Mouse (Mus musculus) monocyte, adult 5-6 weeks (primary cell): ENCODE results near the gene Il12b. TPM values are rescaled to one million over a fixed set of nuclear protein-coding genes. Genes with fewer than 3 reads are reported as not detected.
"Not testable (repeated sequence)": the region's sequence is repeated elsewhere in the genome, so short reads cannot be mapped to it uniquely, and the experiment has no call there.

ENCODE experiments used
- ATAC-seq: fragments of 153-309, 156-312 bp; replicated peaks from 2 replicates; pipeline ENCODE4 v1.8.0; 2017; ENCODE audit warnings: mild to moderate bottlenecking; ENCODE audit not compliant: low TSS enrichment, insufficient number of reproducible peaks, severe bottlenecking, poor library complexity, low FRiP score
- total RNA-seq: library from RNA; stranded (forward); fragments of 200-1000, 200-491, 200-594 nt; gene quantifications from 3 replicates; pipeline ENCODE4 v1.2.3, GENCODE M21; 2017

Gene Il12b
- total RNA-seq, 1 experiment from 2014 or later = not detected

DNA sequence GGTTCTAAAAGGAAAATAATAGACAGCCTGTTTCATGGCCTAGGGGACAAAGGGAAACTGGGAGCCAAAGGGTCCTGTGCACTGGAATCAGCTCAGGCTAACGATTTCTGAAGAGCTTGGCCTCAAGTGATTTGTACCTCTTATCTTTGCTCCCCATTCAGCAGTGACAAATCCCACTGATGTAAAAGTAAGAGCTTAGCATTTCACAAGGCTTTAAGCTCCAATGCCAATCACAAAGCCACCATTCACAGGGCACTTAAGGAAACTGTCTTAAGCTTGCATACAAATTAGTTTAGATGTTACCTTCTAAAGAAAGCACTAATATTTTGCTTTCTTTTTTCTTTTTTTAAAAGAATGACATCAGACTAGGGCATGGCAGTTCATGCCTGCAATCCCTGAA, 6.1 kb downstream of the Il12b start:
- no peak for ATAC-seq

DNA sequence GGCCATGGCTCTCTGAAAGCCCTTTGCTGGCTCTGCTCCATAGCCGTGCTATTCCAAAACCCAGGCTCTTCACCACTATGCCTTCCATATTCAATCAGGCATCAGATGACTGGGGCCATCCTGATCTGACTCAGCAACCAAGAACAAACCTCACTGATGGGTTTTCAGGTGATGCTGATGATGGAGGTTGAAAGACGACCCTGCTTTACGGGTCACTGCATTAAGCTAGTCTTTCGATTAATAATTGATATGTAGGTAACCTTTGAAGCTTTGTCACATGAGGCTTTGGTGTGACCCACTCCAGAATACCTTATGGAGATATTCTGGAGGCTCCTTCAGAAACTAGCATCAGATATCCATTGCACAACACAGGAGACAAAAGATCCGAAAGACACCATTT, 6.6 kb downstream of the Il12b start:
- no peak for ATAC-seq

DNA sequence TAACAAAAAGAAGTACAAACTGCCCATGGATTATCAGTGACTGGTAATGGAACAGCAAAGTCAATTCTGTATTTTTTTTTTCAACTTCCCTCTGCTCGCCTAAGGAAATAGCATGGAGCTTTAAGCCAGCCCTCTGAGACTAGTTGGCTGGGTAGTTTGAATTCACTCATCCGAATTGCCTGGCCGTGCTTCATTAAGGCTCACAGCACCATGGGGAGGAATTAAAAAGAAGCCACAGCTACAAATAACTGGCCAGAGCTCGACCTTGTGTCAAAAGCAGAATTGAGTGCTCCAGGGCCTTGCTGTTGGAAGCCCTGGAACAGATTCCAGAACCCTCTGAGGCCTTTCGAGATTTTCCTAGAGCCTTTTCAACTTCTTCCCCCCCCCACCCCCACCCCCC, 8.8 kb downstream of the Il12b start:
- no peak for ATAC-seq

DNA sequence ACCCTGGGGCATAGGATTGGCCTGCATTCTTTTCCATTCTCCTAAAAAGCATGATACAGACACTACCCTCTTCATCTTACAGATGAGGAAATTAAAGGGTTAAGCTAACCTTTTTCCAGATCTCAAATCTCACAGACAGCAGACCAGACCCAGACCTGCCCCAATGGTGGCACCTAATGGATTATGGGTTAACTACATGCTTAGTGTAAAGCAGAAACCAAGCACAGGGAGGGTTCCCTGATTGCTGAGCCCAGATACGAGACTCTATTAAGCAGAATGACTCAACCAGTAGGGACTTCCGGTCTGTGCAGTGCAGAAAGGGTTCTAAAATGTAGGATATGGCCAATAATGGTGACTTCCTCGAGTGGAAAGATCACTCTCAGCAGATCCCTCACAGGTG, 10.6 kb downstream of the Il12b start:
- ATAC-seq = no peak

DNA sequence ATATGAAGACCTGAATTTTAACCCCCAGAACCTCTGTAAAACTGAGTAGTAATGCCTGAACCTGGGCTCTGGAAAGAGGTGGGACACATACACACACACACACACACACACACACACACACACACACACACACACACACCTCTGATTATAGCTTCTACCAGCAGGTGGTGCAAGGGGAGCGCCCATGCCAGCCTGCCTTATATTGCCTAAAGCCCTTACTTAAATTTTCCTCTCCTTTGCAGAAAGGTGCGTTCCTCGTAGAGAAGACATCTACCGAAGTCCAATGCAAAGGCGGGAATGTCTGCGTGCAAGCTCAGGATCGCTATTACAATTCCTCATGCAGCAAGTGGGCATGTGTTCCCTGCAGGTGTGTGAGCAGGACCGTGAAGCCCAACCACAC, 12.4 kb downstream of the Il12b start:
- ATAC-seq = no peak

DNA sequence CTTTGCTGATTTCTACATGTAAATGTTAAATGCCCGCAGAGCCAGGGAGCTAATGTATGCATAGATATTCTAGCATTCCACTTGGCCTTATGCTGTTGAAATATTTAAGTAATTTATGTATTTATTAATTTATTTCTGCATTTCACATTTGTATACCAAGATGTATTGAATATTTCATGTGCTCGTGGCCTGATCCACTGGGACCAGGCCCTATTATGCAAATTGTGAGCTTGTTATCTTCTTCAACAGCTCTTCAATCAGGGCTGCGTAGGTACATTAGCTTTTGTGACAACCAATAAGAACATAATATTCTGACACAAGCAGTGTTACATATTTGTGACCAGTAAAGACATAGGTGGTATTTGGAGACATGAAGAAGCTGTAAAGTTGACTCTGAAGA, 13.5 kb downstream of the Il12b start:
- ATAC-seq = no peak

DNA sequence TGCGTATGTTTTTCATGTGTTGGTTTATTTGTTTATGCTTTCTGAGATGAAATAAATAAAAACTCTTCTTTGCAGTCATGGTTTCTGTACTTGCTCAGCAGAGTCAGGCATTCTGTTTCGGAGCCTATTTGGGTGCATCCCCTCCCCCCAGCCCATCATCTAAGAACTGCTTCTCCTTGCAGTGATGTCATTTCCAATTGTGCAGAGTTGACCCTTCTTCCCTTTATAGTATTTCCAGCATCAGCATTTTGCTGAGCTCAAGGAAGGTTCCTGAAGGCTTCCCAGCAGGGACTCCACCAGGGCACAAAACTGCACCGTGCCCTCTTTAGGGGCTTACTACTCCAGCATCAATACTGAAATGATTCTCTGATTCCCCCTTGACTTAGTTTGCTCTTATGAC, 14.7 kb downstream of the Il12b start:
- ATAC-seq = no peak

DNA sequence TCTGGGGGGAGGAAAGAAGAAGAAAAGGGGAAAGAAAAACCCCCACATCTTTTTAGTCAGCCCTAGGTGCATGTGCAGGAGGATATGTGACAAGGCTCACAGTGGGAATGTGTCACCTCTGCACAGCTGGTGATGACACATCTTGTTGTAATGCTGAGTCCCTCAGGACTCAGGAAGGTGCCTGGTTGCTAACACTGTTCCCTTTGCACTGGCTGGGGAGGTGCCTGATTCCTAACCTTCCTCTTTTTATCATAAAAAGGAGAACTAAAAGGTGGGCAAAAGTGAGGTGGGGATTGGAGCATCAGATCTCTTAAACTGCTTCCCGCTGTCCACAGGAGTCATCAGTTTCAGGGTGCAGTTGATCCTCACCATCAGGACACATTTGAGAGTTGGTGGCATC, 17.5 kb downstream of the Il12b start:
- ATAC-seq = no peak

DNA sequence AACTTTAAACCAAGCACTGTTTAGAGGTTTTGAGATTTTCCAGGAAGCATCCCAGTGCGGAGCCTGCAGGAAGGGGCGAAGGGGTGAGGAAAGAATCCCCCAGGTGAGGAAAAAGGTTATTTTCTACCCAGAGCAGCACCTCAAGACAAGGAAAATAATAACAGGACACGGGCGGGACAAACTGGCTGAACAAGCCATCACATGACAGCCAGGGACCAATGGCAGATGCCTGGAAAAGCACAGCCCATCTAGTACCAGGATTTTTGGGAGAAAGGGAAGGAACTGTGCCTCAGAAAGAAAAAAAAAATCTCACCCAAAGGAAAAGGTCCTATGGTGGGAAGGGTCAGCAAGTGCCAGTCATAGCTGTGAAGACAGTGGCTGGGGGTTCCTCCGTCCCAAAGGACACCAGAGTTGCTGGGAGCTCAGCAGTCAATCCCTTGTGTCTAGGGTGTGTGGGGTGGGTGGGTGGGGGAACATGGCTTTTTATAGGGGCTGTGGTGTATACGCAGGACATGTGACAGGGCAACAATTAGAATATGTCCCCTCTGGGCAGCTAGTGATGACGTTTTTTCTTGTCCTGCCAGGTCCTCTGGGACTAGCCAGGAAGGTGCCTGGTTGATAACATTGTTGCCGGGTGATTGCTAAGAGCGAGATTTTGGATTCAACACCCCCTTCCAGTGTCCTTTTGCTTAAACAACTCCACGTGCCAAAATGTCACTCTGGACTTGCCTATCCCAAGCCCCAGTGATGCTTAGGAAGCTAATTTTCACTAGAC, 22.7 kb downstream of the Il12b start:
- ATAC-seq = no peak

DNA sequence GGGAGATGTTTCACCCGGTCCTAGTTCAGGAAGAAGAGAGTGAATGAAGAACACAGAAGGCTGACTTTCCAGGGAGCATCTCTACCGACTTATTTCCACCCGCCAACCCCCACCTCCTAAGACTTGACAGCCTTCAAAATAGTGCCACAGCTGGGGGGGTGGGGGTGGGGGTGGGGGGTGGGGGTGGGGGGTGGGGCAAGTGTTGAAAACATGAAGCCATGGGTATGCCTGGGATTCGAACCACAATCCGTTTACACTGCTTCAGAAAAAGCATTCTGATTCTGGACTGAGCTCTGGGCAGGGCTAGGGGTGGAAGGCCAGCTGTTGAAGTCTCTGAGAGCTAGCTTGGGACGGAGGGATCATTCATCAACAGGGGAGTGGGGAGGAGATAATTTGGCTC, 23.4 kb downstream of the Il12b start:
- no peak for ATAC-seq

DNA sequence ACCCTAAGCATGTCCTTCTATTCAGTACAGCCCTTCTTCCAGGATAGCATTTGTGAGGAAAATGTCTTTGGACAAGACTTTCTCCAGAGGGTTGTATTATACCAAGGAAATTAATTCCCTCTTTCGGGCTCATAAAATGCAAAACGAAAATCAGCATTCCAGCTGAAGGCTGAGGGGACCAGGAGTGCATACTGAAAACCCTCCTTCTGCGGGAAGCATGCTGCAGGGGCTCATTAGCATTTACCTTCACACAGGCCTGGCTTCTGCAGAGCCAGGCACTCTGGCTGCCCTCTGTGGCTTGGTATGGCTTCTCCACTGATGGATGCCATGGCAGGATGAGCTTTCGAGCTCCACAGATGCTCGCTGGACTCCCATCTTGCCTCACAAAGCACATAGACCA, 24.1 kb downstream of the Il12b start:
- ATAC-seq = no peak

DNA sequence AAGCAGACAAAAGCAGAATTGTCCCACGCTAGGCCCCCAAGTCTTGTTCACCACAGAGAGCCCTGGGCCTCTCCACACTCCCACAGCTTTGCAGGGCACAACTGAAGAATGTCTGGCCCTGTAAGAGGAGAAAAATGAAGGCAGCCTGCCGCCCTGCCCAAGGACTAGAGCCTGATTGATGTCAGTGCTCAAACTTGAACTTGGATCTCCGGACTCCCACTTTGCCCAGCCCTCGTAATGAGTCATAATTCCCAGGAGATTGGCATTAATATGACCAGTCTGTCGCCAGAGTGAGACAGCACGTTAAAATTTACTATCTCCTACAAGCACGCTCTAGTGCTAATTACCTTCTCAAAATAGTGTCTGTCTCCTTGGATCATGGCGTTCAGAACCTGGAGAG, 25.1 kb downstream of the Il12b start:
- no peak for ATAC-seq

DNA sequence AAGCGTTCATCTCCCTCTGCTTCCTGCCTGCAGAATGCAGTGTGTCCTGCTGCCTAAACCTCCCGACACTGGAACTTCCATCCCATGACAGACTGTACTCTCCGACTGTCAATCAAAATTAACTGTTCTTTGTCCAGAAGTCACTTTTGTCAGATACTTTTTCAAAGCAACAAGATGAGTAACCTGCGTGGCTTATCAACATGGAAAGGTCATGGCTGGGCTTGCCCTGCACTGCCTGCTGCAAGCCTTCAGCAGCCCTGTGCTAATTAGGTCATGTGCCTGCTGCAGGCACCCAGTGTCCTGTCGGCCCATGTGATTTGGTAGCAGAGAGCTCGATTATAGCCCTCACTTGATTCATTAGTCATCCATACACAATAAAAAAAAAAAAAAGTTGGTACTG, 25.8 kb downstream of the Il12b start:
- ATAC-seq = no peak

DNA sequence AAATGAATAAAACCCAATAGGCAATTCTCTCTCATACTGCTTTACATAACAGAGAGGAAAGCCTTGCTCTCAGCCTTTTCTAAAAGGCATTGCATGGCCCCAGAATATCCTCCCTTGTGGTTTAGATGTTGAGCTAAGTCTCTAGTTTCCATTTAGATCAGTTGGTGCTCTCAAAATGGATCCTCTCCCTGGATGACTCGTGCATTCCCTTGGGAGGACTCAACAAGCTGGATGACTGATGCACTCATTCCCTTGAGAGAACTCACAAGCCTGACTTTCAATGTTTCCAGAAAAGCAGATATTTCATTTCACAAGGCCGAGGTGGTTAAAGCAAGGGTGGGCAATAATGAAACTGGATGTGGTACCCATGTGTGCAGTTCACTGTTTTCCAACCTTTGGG, 28.1 kb downstream of the Il12b start:
- ATAC-seq = no peak

DNA sequence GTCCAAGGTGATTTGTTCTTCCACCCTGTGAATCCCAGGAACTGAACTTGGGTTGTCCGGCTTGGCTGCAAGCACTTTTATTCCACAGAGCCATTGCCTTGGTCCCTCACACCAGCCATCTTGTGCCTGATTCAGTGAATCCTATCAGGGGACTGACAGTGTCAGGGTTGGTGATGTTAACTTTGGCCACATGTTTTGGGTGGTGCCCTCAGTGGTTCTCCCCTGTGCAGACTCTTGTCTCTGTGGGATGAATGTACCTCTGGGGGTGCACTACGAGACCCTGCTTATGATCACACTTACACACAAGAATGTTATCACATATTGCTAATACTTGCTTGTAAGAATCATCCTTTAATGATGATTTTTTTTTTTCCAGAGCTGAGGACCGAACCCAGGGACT, 30.2 kb downstream of the Il12b start:
- no peak for ATAC-seq

DNA sequence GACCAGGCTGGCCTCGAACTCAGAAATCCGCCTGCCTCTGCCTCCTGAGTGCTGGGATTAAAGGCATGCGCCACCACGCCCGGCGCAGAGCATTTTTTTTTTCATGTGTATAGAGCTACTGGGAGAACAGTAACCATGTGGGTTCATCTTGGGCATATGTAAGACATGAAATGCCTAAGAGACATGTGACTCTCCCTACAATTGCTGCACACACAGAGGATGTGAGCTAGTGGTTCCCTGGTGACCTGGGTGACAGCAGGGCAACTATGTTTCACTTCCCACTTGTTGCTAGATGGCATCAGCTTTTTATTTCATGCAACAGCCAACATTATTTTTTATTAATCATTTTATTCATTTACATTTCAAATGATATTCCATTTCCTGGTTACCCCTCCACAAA, 37.9 kb downstream of the Il12b start:
- ATAC-seq = no peak

DNA sequence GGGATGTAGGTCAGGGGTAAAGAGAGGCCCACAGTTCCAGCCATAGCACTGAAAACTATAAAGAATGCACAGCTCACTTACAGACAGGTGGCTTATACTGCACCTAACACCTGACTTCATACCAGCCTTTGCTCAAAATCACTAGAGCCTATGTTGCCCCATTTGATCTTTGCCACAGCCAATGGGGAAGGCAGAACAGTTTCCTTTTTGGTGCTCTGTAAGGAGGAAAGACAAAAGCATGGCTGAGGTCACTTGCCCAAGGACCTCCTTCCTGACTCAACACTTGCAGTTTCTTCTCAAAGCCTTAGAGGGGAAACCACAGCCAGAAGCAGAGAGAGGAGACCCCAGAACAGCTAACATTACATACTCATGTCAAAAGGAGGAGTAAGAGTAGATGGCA, 51.2 kb downstream of the Il12b start:
- no peak for ATAC-seq

DNA sequence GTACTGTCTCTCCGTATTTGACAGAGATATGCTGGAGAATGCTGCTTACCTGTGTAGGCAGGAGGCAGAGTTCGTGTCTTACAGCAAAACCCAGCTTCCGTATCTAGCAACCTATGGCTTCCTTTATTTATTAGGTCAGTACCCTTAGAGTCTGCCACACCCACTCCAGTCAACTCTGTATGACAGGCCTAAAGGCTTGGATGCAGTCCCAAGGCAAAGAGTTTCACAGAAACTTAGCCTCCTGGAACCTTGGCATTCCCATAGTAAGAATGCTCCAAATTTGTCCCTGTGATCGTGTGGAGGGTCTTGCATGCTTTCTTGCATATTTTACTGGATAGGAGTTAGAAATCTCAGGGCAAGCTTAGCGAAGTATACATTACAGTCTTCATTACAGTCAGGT, 52.2 kb downstream of the Il12b start:
- not testable (repeated sequence) for ATAC-seq

DNA sequence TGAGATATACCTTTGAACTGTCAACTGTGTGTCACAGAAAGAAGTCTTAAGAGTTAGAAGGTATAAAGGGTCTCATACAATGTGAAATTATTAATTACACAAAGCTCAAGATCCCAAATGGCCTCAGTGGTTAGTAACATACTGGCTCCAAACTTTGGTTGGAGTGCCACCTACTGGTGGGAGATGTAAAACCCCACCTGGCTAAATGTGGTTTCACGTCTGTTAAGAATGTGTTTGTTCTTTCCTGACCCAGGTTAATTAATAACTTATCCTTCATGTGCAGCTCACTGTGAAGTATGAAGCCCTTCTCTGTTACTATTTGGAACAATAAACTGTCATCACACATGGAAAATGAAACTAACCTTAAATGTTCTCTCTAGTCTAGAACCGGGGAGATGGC, 53.6 kb downstream of the Il12b start:
- 0 out of 2 replicates have a peak, but pooled peaks have one; percentile 56 for ATAC-seq

DNA sequence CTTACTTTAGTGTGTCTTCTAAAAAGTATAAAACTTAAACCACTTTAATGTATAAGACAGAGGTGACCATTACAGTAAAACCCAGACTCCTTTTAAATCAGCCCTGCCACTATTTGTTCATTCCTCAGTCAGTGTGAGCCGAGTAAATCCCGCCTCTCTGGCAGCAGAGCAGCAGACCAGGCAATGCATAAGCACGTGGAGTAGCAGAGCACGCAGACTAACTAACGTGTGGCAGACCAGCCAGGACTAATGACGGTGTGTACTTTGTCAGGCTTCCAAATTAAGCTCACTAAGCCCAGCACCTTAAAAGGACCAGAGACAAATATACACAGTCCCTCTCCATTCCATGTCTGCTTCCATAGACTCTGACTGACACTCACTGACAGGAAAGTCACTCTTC, 61.6 kb downstream of the Il12b start:
- ATAC-seq = no peak
